Mouse (Mus musculus) cerebellum, adult 11 months (tissue): ENCODE measurements around the gene Scd3.
"Not testable (repeated sequence)": the region's sequence is repeated elsewhere in the genome, so short reads cannot be mapped to it uniquely, and the experiment has no call there.

Experiments
- DNase-seq: peaks from one replicate; pipeline ENCODE4 v3.0.0; 2022

Scd3 gene

DNA sequence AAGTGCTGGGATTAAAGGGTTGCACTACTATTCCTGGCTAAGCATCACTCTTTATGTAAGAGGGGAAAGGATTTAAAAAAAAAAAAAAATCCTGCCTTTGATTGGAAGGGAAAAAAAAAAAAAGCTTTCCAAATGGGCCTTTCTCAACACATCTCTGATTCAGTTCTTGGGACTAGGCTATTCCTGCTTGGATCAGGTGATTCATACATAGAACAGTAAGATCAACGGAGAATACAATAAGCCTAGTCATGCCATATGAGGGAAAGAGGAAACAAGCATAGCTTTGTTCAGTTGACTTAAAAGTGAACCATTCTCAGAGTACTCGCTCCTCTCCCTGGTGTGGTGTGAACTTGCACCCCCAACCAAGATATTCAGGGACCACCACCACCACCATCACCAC, 35.8 kb downstream of the Scd3 start:
- DNase-seq: no peak

DNA sequence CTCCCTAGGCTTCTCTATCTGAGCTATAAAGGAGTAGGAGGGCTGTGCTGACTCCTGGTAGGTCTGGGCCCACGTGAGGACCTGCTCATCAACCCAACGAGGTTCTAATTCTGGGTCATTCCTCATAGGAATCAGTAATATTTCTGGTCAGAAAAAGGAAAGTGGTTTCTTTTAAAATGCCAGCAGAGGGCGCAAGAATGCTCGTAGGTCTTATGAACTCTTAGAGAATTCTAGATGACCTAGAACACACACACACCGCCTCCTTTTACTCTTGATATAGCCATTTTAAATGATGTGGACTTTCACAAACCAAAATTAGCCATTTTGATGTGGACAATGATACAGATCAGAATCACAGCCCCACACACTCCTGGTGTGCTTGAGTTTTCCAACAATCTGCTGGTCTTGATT, 42.7 kb downstream of the Scd3 start:
- DNase-seq: peak; percentile 40

DNA sequence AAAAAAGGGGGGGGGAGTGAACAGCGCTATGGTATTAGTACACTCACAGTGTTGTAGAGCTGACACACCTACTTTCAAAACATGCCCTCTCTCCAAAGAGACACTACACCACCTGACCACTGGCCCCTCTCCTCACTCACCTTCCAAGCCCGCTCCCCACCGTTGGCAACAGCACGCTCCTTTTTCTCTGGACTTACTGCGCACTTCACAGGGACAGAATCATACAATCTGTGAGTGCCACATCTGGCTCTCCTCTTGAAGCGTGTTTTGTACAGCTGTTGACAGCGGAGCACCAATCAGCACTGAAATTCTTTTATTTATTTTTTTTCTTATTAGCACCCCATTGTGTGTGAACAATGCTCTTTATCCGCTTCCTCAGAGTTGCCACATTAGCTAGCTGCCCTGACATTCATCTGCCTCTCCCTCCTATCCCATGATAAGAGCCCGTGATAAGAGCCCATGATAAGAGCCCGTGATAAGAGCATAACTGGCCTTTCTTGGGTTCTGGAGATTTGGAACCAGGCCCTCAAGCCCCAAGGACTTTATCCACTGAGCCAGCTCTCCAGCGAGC, 43.4 kb downstream of the Scd3 start:
- no peak for DNase-seq

DNA sequence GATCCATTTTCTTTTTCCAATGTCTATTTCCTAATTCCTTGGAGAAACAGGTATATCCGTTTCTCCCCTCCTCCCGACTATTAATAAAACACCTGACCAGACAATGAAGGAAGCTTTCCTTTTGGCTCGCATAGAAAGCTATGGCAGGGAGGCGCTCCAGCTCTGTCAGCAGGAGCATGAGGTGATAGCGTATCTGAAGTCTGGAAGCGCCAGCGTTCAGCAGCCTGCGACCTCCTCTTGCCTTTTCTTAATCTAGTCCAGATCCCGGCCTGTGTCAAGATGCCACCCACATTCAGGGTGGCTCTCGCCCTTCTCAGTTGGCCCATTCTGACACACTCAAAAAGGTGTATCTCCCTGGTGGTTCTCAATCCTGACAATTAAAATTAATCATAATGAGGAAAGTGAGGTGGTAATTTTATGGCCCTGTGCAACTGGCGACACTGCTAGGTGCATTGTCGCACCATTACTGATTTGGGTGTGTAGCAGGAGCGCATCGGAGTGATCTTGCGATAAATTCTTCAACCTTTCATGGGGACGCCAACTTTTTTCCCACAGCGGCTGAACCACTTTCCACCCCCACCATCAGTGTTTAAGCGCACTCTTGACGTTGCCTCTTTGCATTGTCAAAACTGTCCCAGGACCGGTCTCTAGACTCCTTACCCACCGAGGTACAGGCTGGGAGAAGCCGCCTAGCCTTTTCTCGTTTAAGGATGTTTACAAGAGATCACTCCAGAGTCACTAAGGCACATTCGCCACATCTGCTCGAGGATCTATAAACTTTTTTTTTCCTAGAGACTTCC, 44.4 kb downstream of the Scd3 start:
- no peak for DNase-seq

DNA sequence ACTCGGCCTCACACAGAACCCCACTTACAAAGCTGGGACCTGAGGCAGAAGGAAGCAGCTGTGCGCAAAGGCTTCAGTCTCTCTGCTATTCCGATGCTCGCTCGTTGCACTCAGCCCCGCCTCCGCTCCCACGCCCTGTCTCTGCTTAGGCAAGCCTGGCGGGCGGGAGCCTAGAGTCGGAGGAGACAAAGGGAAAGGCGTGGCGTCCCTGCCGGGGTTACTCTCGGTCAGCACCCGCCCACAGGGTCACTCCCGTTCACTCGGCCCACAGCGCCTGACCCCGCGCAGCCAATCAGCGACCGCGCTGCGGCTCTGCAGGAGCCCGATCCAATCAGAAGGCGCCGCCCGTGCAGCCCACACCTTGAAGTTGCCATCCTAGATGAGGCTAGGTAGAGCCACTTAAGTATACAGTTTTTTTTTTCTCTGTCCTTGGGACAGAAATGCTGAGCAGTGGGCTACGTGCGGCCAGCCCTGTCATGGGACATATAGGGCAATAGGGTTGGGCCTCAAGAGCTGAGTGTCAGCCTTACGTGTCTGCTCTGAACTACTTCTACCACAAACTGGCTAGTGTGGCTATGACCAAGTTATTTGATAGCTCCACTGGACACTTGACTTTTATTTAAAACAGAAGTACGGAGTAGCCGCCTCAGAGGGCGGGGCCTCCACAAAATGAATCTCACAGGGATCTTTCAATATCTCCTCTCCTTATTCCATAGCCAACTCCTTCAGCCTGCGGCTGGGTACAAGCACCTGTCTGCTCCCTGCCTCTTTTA, 45.2 kb downstream of the Scd3 start:
- DNase-seq: peak; percentile 94

DNA sequence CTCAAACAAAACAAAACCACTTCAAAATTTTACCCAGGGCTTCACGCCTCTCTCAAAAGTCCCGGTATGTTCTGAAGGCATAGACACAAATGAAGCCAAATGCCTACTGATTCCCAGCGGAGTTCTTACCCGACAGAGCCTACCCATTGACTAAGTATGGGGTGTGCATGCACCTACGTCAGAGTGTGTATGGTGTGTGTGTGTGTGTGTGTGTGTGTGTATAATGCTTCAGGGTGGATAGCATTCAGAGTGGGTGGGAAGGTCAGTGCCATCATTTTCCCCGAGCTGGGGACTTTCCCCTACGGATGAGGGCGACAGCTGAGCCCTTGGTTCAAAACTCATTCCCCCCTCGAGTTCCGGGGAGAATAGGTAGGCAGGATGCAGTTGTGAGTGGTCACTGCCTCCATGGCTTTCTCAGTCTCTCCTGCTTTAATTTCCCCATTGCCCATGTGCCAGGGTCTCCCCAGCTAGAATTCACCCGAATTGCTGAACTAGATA, 45.8 kb downstream of the Scd3 start:
- no peak for DNase-seq

DNA sequence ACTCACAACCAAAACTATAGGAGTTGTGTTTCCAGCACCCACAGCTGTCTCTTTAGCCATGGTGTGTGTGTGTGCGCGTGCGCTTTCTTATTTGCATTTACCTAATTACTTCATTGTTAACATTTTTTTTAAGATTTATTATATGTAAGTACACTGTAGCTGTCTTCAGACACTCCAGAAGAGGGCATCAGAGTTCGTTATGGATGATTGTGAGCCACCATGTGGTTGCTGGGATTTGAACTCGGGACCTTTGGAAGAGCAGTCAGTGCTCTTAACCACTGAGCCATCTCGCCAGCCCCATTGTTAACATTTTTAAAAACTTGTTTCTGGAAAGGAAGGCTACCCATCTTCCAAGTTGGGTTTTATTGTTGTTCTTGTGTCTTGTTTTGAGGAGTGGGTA, 48.1 kb downstream of the Scd3 start:
- not testable (repeated sequence) for DNase-seq

DNA sequence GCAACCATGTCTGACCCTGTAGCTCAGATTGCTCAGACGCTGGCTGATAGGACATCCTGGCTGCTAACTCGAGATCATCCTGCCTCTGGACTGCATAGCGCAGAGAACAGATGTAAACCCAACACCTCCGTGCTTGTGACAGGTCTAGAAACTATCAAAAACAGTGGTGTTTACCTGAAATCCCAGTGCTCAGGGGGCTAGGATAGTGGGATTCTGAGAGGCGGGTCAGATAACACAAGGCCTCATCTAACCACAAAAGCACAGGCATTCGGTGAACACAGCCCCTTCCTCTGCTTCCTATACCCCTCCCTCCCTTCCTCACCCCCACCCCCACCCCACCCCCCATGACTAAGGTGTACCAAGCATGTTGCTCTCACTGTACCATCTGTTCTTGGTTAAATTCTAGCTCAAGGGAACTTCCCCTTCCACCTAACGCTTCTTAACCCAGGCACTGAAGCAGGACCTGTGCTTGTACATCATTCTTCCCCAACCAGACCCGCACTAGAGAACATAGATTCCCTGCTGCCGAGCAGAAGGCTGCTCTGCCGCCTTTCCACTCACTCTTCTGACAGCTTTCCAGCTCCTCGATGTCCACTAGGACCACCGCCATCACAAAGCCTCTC, 49.0 kb downstream of the Scd3 start:
- DNase-seq: no peak

DNA sequence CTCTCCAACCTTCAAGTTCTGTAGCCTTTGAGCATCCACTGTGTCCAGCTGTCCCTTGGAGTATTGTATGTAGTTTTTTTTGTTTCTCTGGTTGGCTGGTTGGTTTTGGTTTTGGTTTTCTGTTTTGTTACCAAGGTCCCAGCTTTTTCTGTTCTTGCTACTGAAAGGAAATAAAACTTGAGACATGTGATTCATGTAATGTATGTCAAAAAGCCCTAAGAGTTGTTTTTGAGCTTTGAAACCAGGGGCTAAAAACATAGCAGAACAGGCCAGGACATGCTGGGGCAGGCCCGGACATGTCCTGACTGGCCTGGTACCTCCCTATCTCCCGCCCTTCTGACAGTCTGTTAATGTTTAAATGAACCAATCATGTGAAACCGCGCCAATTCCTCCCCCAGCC, 51.0 kb downstream of the Scd3 start:
- not testable (repeated sequence) for DNase-seq

DNA sequence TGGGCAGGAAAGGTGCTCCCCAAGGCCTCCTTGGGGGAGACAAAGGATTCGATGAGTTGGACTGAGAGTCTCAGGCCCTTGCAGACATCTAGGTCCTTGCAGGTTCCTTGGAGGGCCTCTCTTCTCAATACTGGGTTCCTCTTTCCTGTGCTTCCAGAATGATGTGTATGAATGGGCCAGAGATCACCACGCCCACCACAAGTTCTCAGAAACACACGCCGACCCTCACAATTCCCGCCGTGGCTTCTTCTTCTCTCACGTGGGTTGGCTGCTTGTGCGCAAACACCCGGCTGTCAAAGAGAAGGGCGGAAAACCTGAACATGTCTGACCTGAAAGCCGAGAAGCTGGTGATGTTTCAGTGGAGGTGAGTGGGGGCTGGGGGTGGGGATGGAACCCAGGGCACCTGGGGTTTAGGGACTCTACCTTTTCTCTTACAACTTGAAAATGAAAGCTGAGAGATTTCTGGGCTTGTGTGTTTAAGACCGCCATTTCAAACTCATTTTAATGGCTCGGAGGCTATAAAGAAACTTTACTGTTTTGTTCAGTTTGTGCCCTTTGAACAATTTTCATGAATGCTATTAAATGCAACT, 54.4 kb downstream of the Scd3 start:
- no peak for DNase-seq

DNA sequence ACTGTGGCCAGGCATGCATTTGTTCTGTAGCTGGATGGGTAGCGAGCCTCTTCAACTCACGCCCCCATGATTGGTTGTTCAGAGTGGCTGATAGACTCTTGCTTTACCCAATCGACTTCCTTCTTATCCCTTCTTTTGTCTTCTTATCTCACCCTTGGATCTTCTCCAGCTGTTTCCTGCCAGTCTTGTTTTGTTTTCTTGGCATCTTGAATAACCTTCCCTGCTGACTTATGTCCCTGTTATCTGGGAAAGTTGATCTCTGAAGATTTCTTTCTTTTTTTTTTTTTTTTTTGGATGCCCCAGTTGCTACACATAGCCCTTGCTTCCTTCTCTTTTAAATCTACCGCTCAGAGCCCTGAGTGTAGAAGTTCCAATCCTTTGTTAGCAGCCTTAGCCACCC, 56.4 kb downstream of the Scd3 start:
- DNase-seq: no peak

DNA sequence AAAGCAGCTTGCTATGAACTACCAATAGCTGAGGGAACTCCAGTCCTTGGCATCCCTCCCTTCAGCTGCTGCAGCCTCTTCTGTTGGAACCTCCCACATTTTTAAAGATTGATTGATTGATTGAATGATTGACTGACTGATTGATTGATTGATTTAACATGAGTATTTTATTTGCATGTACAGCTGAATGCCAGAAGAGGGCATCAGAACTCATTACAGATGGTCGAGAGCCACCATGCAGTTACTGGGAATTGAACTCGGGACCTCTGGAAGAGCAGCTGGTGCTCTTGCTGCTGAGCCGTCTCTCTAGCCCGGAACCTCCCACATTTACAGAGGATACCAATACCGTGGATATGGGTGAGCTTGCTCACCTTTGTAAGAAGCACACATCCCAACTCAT, 57.4 kb downstream of the Scd3 start:
- no peak for DNase-seq

DNA sequence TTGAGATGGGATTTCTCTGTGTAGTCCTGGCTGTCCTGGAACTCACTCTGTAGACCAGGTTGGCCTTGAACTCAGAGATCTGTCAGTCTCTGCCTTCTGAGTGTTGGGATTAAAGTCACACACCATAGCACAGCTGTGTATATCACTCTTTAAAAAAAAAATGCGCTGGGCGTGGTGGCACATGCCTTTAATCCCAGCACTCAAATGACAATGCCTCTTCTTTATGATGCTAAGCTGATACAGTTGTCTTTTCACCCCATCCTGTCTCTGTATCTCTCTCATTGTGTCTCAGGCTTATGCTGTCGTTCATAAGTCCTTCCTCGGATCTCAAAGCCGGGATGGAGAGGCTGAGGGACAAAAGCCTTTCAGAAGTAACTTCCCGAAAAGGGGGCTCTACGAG, 58.7 kb downstream of the Scd3 start:
- DNase-seq: no peak

DNA sequence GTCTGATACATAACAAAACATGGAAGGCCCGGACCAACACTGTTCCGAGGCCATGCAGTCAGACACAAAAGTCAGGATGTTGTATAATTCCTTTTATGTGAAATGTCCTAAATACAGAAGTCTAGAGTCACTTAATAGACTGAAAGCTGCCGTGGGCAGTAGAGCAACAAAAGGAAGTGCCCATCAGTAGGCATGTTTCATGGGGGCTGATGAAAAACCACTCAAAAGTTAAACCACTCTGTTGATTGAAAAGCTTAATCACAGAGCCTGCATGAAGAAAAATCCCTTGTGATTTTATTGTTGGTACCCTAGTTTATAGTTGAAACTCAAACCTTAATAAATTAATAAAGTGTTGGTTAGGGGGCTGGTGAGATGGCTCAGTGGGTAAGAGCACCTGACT, 60.5 kb downstream of the Scd3 start:
- no peak for DNase-seq

DNA sequence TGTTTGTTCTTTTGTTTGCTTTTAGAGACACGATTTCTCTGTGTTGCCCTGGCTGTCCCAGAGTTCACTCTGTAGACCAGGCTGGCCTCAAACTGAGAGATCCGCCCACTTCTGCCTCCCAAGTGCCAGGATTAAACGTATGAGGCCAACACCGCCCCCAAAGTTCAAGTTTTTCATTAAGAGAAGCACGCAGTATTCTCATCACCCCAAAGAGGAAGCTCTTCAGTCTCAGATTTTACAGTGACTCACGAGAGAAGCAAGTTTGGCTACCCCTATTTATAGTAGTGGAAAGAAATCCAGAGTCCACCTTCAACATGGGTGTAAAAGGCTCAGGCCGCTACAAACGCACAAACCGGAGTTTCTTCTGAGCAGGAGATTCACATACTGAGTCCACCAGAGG, 61.2 kb downstream of the Scd3 start:
- DNase-seq: no peak

DNA sequence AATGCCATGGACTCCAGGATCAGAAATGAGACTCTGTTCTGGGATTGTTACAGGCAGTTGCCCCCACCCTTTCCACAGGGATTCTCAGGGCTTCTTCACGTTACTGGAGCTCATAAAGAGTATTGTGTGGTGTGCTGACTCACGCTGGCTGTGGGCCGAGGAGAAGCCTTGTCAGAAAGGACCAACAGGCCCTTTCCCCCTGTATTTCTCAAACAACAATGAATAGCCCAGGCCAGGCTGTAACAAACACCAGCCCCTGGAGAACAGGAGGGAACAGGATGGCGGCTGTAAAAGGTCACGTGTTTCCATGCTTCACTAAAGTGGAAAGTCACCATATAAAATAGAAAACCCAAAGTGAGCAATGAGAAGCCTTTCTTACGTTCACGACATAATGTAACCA, 62.2 kb downstream of the Scd3 start:
- DNase-seq: no peak

DNA sequence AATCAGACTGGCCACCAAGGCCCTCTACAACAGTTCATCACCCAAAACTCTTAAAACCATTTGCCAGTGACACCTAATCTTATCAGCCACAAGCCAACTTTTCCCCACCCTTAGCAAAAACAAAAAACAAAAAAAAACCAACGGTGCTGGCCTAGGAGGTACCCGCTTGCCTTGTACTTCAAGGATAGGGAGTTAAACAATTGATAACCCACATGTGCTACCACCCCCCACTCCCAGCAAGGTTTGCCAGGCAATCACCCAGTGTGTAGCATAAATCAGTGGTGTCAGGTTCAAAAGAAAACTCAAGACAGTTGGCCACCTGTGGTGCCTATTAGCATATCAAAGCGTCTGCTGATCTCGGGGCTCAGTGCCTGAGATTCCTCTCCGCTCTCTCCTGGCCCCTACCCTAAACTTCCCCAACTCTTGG, 62.9 kb downstream of the Scd3 start:
- no peak for DNase-seq

DNA sequence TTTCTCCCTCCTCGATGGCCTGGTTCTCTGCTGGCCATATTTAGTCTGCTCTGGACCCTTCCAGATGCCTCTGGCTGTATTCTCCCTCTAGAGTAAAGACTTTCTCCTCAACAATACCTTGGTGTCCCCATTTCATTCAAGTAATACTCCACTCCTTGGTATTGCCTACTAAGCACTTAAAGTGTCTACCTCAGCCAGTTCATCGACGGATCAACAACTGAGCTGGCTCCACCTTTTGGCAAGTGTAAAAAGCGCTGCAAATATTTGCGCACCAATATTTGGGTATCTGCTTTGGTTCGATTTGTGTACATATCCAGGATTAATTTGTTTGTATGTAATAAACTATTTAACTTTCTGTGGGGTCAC, 63.4 kb downstream of the Scd3 start:
- no peak for DNase-seq

DNA sequence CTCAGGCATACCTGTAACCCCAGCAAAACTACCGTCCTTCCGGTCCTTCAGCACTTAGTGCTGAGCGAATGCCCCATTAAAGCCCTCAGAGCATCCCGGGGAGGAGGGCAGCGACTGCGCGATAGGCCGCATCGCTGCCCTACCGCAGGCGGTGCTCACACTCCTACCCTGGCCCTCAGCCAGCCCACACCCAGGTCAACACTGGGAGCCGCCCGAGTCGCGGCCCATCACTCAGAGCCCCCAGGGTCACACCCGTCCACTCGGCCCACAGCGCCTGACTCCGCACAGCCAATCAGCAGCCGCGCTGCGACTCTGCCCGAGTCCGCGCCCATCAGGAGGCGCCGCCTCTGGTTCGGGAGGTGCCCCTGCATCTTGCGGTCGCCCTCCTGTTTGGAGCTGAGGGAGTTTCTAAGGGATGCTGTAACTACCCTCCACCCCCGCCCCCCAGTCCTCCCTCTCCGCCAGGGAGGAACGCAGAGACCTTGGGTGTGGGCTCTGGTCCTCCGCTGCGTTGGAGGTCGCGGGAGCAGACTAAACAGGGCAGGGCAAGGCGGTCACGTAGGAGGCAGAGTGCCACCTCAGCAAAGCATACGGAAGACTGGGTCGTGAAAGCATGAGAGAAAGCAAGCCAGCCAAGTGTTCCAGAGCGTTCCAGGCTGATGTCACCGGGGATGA, 63.9 kb downstream of the Scd3 start:
- peak; percentile 89 for DNase-seq

DNA sequence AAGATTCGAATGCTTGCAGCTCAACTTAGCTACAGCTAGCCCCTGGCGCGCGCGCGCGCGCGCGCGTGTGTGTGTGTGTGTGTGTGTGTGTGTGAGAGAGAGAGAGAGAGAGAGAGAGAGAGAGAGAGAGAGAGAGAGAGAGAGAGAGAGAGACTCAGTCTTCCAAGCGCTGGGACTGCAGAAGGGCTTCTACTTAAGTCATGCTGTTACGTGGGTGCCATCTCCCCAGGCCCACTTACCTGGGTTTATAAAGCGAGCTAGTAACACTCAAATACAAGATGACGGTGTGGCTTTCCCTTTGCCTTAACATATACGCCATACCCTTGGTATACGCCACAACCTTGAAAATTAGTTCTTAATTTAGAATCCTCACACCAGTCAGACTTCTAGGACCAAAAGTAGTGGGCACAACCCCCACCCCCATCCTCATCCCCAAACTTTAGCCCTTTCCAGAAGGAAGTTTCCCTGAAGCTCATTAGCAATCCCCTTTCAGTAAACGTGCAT, 64.5 kb downstream of the Scd3 start:
- DNase-seq: no peak

DNA sequence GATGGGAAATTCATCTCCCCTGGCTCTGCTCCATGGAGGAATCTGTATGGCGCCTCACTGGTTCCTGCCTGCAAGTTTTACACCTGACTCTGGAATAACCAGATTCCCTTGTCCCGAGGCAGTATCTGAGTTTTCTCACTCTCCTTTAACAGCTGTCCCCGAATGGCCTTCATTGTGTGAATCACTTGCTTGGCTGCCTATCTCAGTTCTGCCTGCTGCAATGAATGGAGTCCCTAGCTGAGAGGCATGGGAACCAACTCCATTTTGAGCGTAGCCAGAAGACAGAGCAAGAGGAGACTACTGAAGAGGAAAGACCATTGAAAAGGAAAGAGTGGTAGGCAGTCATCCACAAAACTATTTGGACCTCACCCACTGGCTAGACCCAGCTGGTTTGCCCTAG, 70.6 kb downstream of the Scd3 start:
- DNase-seq: no peak

DNA sequence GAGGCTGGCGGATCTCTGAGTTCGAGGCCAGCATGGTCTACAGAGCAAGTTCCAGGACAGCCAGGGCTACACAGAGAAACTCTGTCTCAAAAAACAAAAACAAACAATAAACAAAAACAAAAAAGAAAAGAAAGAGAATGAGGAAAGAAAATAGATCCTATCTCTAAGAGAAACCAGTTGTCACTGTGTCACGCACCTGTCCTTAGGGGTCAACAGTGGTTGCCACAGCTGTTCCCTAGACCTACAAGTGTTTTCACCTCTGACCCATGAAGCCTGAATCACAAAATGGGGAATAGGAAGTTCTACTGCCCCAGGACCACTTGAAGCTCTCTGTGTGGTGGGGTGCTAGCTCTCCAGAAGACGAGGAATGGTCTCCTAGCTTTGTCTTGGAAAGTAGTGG, 71.4 kb downstream of the Scd3 start:
- DNase-seq: no peak
